Mouse (Mus musculus) left cerebral cortex, postnatal 25 days (tissue): Measurements from ENCODE around the gene Kcnt1. TPM values are rescaled to one million over a fixed set of nuclear protein-coding genes. Genes with fewer than 3 reads are reported as not detected.

Experiments
- DNase-seq, 2 experiments: peaks; one replicate each; pipeline ENCODE4 v3.0.0; 2022; ENCODE audit warnings: low spot score in 2 of 2, mixed read lengths in 1 of 2
- intact Hi-C: fragments of 180-260 bp; cut with DNase I; formaldehyde crosslinking; loops from one replicate; pipeline ENCODE4 v1.15.1; 2025
- total RNA-seq, 2 experiments: library from RNA; stranded (reverse); gene quantifications; 2 replicates each; pipeline ENCODE4 v1.2.3; 2021

Gene Kcnt1
- total RNA-seq, 2 experiments from 2014 or later = 111 to 130 TPM

- intact Hi-C loops = loop anchor here (1.0 to 10.0 kb wide), 2 partner anchors 48 to 279 kb away; no protein-coding TSS in a partner anchor
- peak; percentile 73 to 92 for DNase-seq
These were observed 1.9 kb downstream of the Kcnt1 start for GRCm38 (mm10) chr2:25865412-25865811.

GRCm38 (mm10) chr2:25866656-25867055 is 3.1 kb downstream of the Kcnt1 start:
- intact Hi-C loops = loop anchor here (10.0 kb wide), 1 partner anchor 278 kb away; no protein-coding TSS in a partner anchor
- peak; percentile 29 to 80 for DNase-seq

GRCm38 (mm10) chr2:25877250-25877735 is 13.8 kb downstream of the Kcnt1 start:
- intact Hi-C loops = no loop called here
- peak in 1 of 2 experiments; percentile 55 for DNase-seq

- intact Hi-C loops = no loop called here
These were observed 14.3 kb downstream of the Kcnt1 start for GRCm38 (mm10) chr2:25877736-25878268.

GRCm38 (mm10) chr2:25878516-25878915 is 15.0 kb downstream of the Kcnt1 start:
- DNase-seq = no peak
- intact Hi-C loops = no loop called here

More at GRCm38 (mm10) chr2:25877736-25878268, 14.3 kb downstream of the Kcnt1 start:
- DNase-seq = peak; percentile 11 to 61

GRCm38 (mm10) chr2:25879061-25879460 is 15.5 kb downstream of the Kcnt1 start:
- DNase-seq = peak in 1 of 2 experiments; percentile 17
- intact Hi-C loops = no loop called here

GRCm38 (mm10) chr2:25882276-25882675 is 18.7 kb downstream of the Kcnt1 start:
- intact Hi-C loops = no loop called here

GRCm38 (mm10) chr2:25884756-25885155 is 21.2 kb downstream of the Kcnt1 start:
- DNase-seq = no peak
- intact Hi-C loops = no loop called here

More at GRCm38 (mm10) chr2:25882276-25882675, 18.7 kb downstream of the Kcnt1 start:
- no peak for DNase-seq

GRCm38 (mm10) chr2:25887226-25887625 is 23.7 kb downstream of the Kcnt1 start:
- intact Hi-C loops = no loop called here
- DNase-seq = no peak

GRCm38 (mm10) chr2:25888144-25888543 is 24.6 kb downstream of the Kcnt1 start:
- intact Hi-C loops = no loop called here
- no peak for DNase-seq

- DNase-seq = no peak
- intact Hi-C loops = no loop called here
These were observed 28.9 kb downstream of the Kcnt1 start for GRCm38 (mm10) chr2:25892440-25892839.

GRCm38 (mm10) chr2:25898970-25899369 is 35.4 kb downstream of the Kcnt1 start:
- intact Hi-C loops = no loop called here
- DNase-seq = no peak

- intact Hi-C loops = loop anchor here (5.0 kb wide), 1 partner anchor 73 kb away; no protein-coding TSS in a partner anchor
- DNase-seq = no peak
These were observed 46.3 kb downstream of the Kcnt1 start for GRCm38 (mm10) chr2:25909872-25910271.

GRCm38 (mm10) chr2:25913247-25913646 is 49.7 kb downstream of the Kcnt1 start:
- intact Hi-C loops = loop anchor here (1.0 to 5.0 kb wide), 3 partner anchors 48 to 76 kb away; no protein-coding TSS in a partner anchor
- peak; percentile 57 to 64 for DNase-seq

- intact Hi-C loops = loop anchor here (5.0 kb wide), 1 partner anchor 77 kb away; no protein-coding TSS in a partner anchor
- DNase-seq = peak in 1 of 2 experiments; percentile 83
These were observed 50.7 kb downstream of the Kcnt1 start for GRCm38 (mm10) chr2:25914201-25914600.

GRCm38 (mm10) chr2:25914821-25915220 is 51.3 kb downstream of the Kcnt1 start:
- DNase-seq = no peak
- intact Hi-C loops = loop anchor here (5.0 kb wide), 1 partner anchor 78 kb away; no protein-coding TSS in a partner anchor

GRCm38 (mm10) chr2:25918408-25918807 is 54.9 kb downstream of the Kcnt1 start:
- intact Hi-C loops = no loop called here
- peak in 1 of 2 experiments; percentile 52 for DNase-seq

GRCm38 (mm10) chr2:25919972-25920371 is 56.4 kb downstream of the Kcnt1 start:
- intact Hi-C loops = no loop called here
- peak in 1 of 2 experiments; percentile 39 for DNase-seq

GRCm38 (mm10) chr2:25923799-25924198 is 60.3 kb downstream of the Kcnt1 start:
- intact Hi-C loops = no loop called here
- no peak for DNase-seq

GRCm38 (mm10) chr2:25924934-25925333 is 61.4 kb downstream of the Kcnt1 start:
- no peak for DNase-seq
- intact Hi-C loops = no loop called here

- no peak for DNase-seq
- intact Hi-C loops = no loop called here
These were observed 64.3 kb downstream of the Kcnt1 start for GRCm38 (mm10) chr2:25927821-25928220.
